Mouse (Mus musculus) 416B (cell line): ENCODE measurements around the gene Ankrd33b.

Source experiments
- DNase-seq: peaks from one replicate; pipeline ENCODE4 v3.0.0; 2011; ENCODE audit warnings: low read depth

Gene Ankrd33b

GRCm38 (mm10) chr15:31262361-31262760, 105.2 kb downstream of the Ankrd33b start:
- no peak for DNase-seq

DNA sequence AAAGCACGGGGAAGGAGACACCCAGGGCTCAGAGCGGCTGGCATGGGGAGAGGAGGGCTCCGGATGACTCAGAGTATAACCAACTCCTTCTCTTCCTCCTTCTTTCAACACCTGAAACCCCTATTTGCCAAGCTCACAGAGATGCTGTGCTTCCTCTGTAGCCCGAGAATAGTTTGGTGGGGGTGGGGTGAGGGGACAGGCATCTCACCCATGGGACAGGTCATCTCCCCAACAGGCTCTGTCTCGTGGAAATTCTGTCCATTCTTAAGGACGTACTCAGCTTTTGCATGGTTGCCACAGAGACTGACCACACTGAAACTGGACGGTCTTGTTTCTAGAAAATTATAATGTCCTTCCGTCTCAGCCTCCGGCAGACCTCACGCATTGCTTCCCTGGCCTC, 106.4 kb downstream of the Ankrd33b start:
- DNase-seq = no peak

- DNase-seq = no peak
These were observed 108.7 kb downstream of the Ankrd33b start for GRCm38 (mm10) chr15:31258693-31259439.

DNA sequence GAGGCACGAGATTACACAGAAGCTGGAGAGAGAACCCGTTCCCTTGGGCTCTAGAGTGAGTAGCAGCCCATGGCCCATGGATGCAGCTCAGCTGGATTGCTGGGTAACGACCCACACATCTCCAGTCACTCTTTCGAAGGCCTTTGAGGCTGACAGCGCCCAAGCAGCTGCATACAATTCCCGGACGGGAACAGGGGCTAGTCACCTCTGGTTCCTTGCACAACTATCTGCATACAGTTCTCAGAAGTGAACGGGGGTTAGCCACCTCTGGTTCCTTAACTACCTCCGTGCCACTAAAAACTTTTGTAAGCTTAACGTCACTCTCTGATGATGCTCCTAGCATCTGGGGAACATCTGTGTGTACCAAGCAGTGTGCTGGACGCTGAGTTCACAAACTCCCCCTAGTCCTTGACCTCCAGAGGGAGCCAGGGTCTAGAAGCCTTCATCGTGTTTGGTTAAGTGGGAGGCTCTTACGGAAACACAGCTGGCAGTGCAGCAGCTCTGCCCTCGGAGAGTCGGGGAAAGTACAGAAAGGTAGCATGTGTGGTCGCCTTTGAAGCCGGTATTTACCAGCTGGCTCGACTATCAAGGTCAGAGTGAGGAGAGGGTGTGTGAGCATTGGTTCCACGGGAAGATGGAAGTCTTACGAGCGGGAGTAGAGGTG, 109.4 kb downstream of the Ankrd33b start:
- no peak for DNase-seq

GRCm38 (mm10) chr15:31257329-31257728, 110.2 kb downstream of the Ankrd33b start:
- DNase-seq = no peak

DNA sequence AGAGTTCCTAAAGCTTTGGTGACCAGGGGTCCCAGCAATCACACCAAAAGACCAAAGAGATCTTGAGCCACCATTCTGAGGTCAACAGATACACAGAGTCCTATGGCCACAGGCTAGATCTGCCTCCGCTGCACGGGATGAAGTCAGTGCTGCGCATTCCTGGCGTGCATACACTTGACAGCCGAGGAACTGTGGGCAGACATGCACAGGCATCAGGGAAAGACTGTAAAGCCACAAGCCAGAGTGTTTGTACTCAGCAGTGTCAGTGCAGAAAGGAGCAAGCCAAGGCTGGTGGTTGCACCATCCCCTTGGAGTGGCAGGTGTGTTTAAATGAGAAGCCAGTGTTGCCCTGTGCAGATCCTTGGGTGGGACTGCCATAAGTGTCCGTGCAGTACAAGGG, 111.8 kb downstream of the Ankrd33b start:
- DNase-seq = no peak

GRCm38 (mm10) chr15:31254939-31255535, 112.5 kb downstream of the Ankrd33b start:
- no peak for DNase-seq

DNA sequence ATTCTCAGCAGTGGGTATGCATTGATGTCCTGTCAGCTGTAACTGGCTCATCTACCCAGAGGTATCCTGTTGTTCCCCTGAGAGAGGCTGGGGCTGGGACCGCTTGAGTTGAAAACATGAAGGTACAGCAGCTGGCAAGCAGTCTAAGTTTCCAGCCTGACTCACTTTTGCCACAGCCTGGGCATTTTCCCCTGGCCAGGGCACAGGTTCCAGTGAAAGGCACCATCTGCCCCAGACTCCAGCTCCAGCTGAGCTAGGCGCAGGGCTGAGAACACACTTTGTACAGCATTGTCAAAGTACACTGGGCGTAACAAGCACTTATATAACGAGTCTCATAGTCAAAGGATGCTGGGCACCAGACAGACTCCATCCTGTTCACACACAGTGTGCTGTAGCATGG, 113.6 kb downstream of the Ankrd33b start:
- no peak for DNase-seq

- DNase-seq = no peak
These were observed 114.1 kb downstream of the Ankrd33b start for GRCm38 (mm10) chr15:31253380-31253779.

GRCm38 (mm10) chr15:31252590-31253311, 114.8 kb downstream of the Ankrd33b start:
- DNase-seq = no peak

DNA sequence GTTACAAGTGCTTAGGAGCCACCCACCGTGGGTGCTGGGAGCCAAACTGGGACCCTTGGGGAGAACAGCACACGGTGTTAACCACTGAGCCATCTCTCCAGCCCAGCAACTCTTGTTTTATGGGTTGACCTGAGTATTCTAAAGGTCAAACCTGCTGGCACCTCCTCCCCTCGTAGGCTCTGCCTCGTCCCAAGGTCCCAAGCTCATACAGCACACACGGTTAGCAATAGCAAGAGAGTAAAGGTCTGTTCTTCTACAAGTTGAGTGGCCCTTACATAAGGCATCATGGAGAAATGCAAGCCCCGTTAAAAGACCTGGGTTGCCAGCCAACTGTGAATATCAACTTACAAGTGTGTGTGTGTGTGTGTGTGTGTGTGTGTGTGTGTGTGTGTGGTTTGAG, 116.3 kb downstream of the Ankrd33b start:
- DNase-seq = no peak

DNA sequence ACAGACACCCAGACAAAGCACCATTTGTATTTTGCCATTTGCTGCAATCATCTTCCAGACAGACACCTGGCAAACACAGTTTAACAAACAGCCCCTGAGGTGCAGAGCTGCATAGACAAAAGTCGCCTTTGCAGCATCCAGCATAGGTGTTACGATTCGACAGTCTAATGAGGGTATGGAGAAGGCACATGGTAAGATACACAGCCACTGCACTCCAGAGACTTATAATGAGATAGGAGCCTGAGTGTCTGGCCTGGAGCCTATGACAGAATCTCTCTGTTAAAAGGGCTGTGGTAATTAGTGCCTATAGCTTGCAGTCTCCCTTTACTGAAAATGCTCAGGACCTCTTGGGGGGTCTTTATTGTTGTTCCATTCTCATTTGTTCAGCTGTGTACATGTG, 116.8 kb downstream of the Ankrd33b start:
- no peak for DNase-seq

- DNase-seq = no peak
These were observed 117.5 kb downstream of the Ankrd33b start for GRCm38 (mm10) chr15:31250027-31250426.

- DNase-seq = no peak
These were observed 118.6 kb downstream of the Ankrd33b start for GRCm38 (mm10) chr15:31248882-31249281.

DNA sequence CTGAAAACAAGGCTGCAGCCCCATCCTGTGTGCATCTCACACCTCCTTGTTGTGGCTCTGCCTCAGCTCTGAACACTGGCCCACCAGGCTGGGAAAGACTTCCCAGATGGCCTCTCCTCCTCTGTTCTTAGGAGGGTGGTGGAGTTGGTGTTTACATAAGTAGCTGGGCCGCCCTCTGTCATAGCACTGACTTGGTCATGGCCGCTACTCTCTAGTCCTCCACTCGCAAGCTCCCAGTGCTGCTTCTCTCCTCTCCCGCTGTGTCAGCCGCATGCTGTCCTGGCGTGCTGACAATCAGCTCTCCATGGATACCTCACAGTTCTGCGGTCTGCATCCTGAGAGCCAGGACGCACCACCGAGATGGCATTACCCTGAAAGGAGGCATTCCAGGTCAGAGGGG, 120.5 kb downstream of the Ankrd33b start:
- no peak for DNase-seq

DNA sequence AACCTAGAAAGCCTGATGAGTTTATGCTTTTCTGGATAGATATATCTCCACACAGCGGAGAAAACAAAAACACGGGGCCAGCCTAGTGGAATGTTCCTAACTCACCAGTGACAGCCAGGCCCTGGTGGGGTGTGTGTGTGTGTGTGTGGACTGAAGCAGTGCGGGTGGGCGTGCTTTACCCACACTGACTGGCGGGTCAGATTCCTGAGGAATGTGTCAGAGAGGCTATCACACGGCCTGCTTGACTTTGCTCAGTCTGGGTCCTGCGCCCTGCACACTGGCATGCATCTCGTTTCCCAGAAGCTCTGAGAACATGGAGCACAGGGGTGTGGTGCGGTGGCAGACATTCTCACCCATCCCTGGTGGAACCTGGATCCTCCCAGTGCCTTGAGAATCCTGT, 121.6 kb downstream of the Ankrd33b start:
- no peak for DNase-seq

- DNase-seq = no peak
These were observed 122.7 kb downstream of the Ankrd33b start for GRCm38 (mm10) chr15:31244696-31245445.

DNA sequence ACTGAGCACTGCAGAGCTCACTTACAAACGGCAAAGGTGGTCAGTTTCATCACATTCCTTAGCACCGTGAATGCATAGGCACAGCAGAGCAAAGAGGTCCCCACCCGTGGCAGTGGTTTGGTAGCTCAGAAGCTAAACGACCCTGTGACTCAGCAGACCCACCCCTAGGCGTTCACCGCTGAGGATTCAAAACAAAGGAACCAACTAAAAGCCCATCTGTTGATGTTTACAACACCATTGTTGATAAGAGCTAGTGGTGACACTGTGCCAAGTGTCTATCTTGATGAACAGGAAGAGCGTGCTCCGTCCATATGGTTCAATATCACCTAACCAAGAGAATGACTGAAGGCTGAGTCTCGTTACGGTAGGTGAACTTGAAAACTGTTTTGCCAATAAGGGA, 124.3 kb downstream of the Ankrd33b start:
- no peak for DNase-seq
